Mouse (Mus musculus): ENCODE data around the gene Enpp7. TPM values are rescaled to one million over a fixed set of nuclear protein-coding genes. Genes with fewer than 3 reads are reported as not detected.

The Enpp7 gene
- total RNA-seq, 2 experiments from 2014 or later = not detected

GRCm38 (mm10) chr11:119024260-119024659 lies 36.3 kb downstream of the Enpp7 start:
- no peak for DNase-seq (ENCODE audit: low spot score in 2 of 2)
- intact Hi-C loops (cut with DNase I) = loop anchor here (10.0 kb wide), 1 partner anchor 371 kb away; the partner anchor contains the start of gene Rnf213

GRCm38 (mm10) chr11:119026203-119026602 lies 38.2 kb downstream of the Enpp7 start:
- intact Hi-C loops (cut with DNase I) = loop anchor here (10.0 kb wide), 1 partner anchor 369 kb away; the partner anchor contains the start of gene Rnf213
- no peak for DNase-seq (ENCODE audit: low spot score in 2 of 2)

GRCm38 (mm10) chr11:119033874-119034558 lies 46.0 kb downstream of the Enpp7 start:
- intact Hi-C loops (cut with DNase I) = no loop called here
- DNase-seq (ENCODE audit: low spot score in 2 of 2) = peak; percentile 70 to 75

- intact Hi-C loops (cut with DNase I) = no loop called here
- no peak for DNase-seq (ENCODE audit: low spot score in 2 of 2)
Observed at GRCm38 (mm10) chr11:119034635-119035034, 46.6 kb downstream of the Enpp7 start.

- intact Hi-C loops (cut with DNase I) = no loop called here
- no peak for DNase-seq (ENCODE audit: low spot score in 2 of 2)
Observed at GRCm38 (mm10) chr11:119035094-119035685, 47.2 kb downstream of the Enpp7 start.

GRCm38 (mm10) chr11:119035686-119036165 lies 47.7 kb downstream of the Enpp7 start:
- no peak for DNase-seq (ENCODE audit: low spot score in 2 of 2)
- intact Hi-C loops (cut with DNase I) = no loop called here

- DNase-seq (ENCODE audit: low spot score in 2 of 2) = no peak
- intact Hi-C loops (cut with DNase I) = no loop called here
Observed at GRCm38 (mm10) chr11:119036447-119036846, 48.5 kb downstream of the Enpp7 start.

- intact Hi-C loops (cut with DNase I) = no loop called here
Observed at GRCm38 (mm10) chr11:119036934-119037779, 49.2 kb downstream of the Enpp7 start.

GRCm38 (mm10) chr11:119037780-119038401 lies 49.9 kb downstream of the Enpp7 start:
- intact Hi-C loops (cut with DNase I) = no loop called here
- DNase-seq (ENCODE audit: low spot score in 2 of 2) = no peak

More at GRCm38 (mm10) chr11:119036934-119037779, 49.2 kb downstream of the Enpp7 start:
- DNase-seq (ENCODE audit: low spot score in 2 of 2) = no peak

GRCm38 (mm10) chr11:119038744-119039484 lies 50.9 kb downstream of the Enpp7 start:
- intact Hi-C loops (cut with DNase I) = no loop called here
- no peak for DNase-seq (ENCODE audit: low spot score in 2 of 2)

- no peak for DNase-seq (ENCODE audit: low spot score in 2 of 2)
- intact Hi-C loops (cut with DNase I) = no loop called here
Observed at GRCm38 (mm10) chr11:119039732-119040512, 51.9 kb downstream of the Enpp7 start.

- intact Hi-C loops (cut with DNase I) = no loop called here
- peak; percentile 99 to 100 for DNase-seq (ENCODE audit: low spot score in 2 of 2)
Observed at GRCm38 (mm10) chr11:119040600-119041324, 52.8 kb downstream of the Enpp7 start, which contains the start of gene Cbx8. Gene Cbx8, minus strand, starts transcription at chr11:119040969.

GRCm38 (mm10) chr11:119041325-119041716 lies 53.3 kb downstream of the Enpp7 start:
- intact Hi-C loops (cut with DNase I) = no loop called here

GRCm38 (mm10) chr11:119041750-119042465 lies 53.9 kb downstream of the Enpp7 start:
- intact Hi-C loops (cut with DNase I) = no loop called here
- DNase-seq (ENCODE audit: low spot score in 2 of 2) = no peak

More at GRCm38 (mm10) chr11:119041325-119041716, 53.3 kb downstream of the Enpp7 start:
- peak; percentile 61 to 73 for DNase-seq (ENCODE audit: low spot score in 2 of 2)

Data from left cerebral cortex, postnatal 25 days (tissue).